Mouse (Mus musculus) lung, postnatal 0 days (tissue): ENCODE results near the gene Itgb1. TPM values are rescaled to one million over a fixed set of nuclear protein-coding genes. Genes with fewer than 3 reads are reported as not detected.

Experiments
- ATAC-seq: fragments of 200-750 bp; cut with Nextera tagmentation; 2 replicates; pipeline ENCODE4 v1.8.0; 2017; ENCODE audit warnings: moderate library complexity
- DNase-seq: peaks from one replicate; pipeline ENCODE4 v3.0.0-alpha.2; 2016; ENCODE audit warnings: low spot score
- H3K27ac ChIP-seq: fragments of 300-500 bp; sonication (generic); 2 replicates; pipeline ENCODE4 v1.5.1; 2014; ENCODE audit warnings: antibody characterized with exemption, mild to moderate bottlenecking, low read length, mixed read lengths
- H3K27me3 ChIP-seq: fragments of 300-500 bp; sonication (generic); replicated peaks from 2 replicates; pipeline ENCODE4 v1.6.1; 2014; ENCODE audit warnings: low read length, mixed read lengths; ENCODE audit not compliant: insufficient read depth
- H3K36me3 ChIP-seq: fragments of 300-500 bp; sonication (generic); 2 replicates; pipeline ENCODE4 v1.6.1; 2014; ENCODE audit warnings: low read length, mixed read lengths; ENCODE audit not compliant: insufficient read depth
- H3K4me1 ChIP-seq: fragments of 300-500 bp; sonication (generic); 2 replicates; pipeline ENCODE4 v1.6.1; 2014; ENCODE audit warnings: antibody characterized with exemption, low read depth, low read length, mixed read lengths; ENCODE audit not compliant: insufficient read depth
- H3K4me2 ChIP-seq: fragments of 300-500 bp; sonication (generic); replicated peaks from 2 replicates; pipeline ENCODE4 v1.6.1; 2014; ENCODE audit warnings: low read depth, mild to moderate bottlenecking, low read length, moderate library complexity, mixed read lengths
- H3K4me3 ChIP-seq: fragments of 300-500 bp; sonication (generic); 2 replicates; pipeline ENCODE4 v1.5.1; 2014; ENCODE audit warnings: low read depth, low read length
- H3K9ac ChIP-seq: fragments of 300-500 bp; sonication (generic); replicated peaks from 2 replicates; pipeline ENCODE4 v1.6.1; 2014; ENCODE audit warnings: low read depth, mild to moderate bottlenecking
- H3K9me3 ChIP-seq: fragments of 300-500 bp; sonication (generic); 2 replicates; pipeline ENCODE4 v1.6.1; 2016; ENCODE audit warnings: low read length, mixed read lengths
- CTCF ChIP-seq: IDR thresholded peaks from 2 replicates; pipeline ENCODE4 v1.5.1; 2016; ENCODE audit warnings: antibody characterized with exemption, mild to moderate bottlenecking
- EP300 ChIP-seq: IDR thresholded peaks from 2 replicates; pipeline ENCODE4 v1.6.1; 2016; ENCODE audit warnings: antibody characterized with exemption, mild to moderate bottlenecking, control low read depth
- whole genome bisulfite sequencing: fragments of 180-500 bp; shearing (Covaris S2); extraction: QIAGEN DNeasy Blood & Tissue Kit; methylation state at CpG from one replicate; pipeline ENCODE4 v1.1.7; 2014; 5-methylcytosine and 5-hydroxymethylcytosine counted together
- polyA plus RNA-seq: library from polyadenylated mRNA; unstranded; fragments of >200 nt; fragmentation: Nextera tagmentation; extraction: Ambion mirVana; gene quantifications from 2 replicates; pipeline ENCODE4 v1.2.1, GENCODE M21; 2015

The Itgb1 gene
- polyA plus RNA-seq, result 344 and 369 TPM in 2 replicates

- Histone ChIP-seq H3K9ac (peak within 1 kb of the TSS; percentile 99), H3K4me1 (peaks cover 12% of the 10 kb centered on the region; the same call in 1 of the 2 replicates), H3K4me3 (peak within 1 kb of the TSS; percentile 96), H3K9me3 (no peaks in the 10 kb centered on the region), H3K27ac (peak within 1 kb of the TSS; percentile 100), H3K4me2 (peak within 1 kb of the TSS; percentile 69), H3K36me3 (no peaks in the 10 kb centered on the region), H3K27me3 (no peaks in the 10 kb centered on the region)
- TF ChIP-seq EP300, result peak; percentile 42; the same call in 1 of the 2 replicates
- peak; percentile 65 for TF ChIP-seq CTCF
- DNase-seq, result peak; percentile 99
- peak; percentile 94 for ATAC-seq
- WGBS, result 4% methylated on average over 84 of the region's 113 CpGs
Measured at GRCm38 (mm10) chr8:128685507-128686428, at the start of gene Itgb1. TSS of gene Itgb1 (plus strand) at chr8:128685654.

GRCm38 (mm10) chr8:128643104-128643503 lies 42.4 kb upstream of the Itgb1 start:
- no peaks in the 10 kb centered on the region for H3K36me3 ChIP-seq
- no peak overlapping the region for H3K4me2 ChIP-seq
- H3K4me3 ChIP-seq, result no peak overlapping the region
- no peak overlapping the region for H3K9ac ChIP-seq
- H3K9me3 ChIP-seq, result no peaks in the 10 kb centered on the region
- TF ChIP-seq EP300 (no peak), CTCF (no peak)
- DNase-seq (no peak), ATAC-seq (no peak)
- no peaks in the 10 kb centered on the region for H3K4me1 ChIP-seq
- WGBS, result 45% methylated on average over 1 of the region's 1 CpGs
- no peak overlapping the region for H3K27ac ChIP-seq
- no peaks in the 10 kb centered on the region for H3K27me3 ChIP-seq

GRCm38 (mm10) chr8:128645452-128645851 lies 40.0 kb upstream of the Itgb1 start:
- no peak overlapping the region for H3K9ac ChIP-seq
- H3K4me1 ChIP-seq, result no peaks in the 10 kb centered on the region
- no peaks in the 10 kb centered on the region for H3K36me3 ChIP-seq
- TF ChIP-seq EP300 (no peak), CTCF (no peak)
- H3K27ac ChIP-seq, result no peak overlapping the region
- H3K27me3 ChIP-seq, result no peaks in the 10 kb centered on the region
- DNase-seq (no peak), ATAC-seq (no peak)
- no peak overlapping the region for H3K4me2 ChIP-seq
- no peak overlapping the region for H3K4me3 ChIP-seq
- no peaks in the 10 kb centered on the region for H3K9me3 ChIP-seq

- 59% methylated on average over 5 of the region's 5 CpGs for WGBS
- Histone ChIP-seq H3K36me3 (no peaks in the 10 kb centered on the region), H3K4me3 (no peak overlapping the region), H3K27me3 (no peaks in the 10 kb centered on the region), H3K9me3 (no peaks in the 10 kb centered on the region), H3K4me1 (no peaks in the 10 kb centered on the region), H3K9ac (no peak overlapping the region), H3K4me2 (no peak overlapping the region), H3K27ac (no peak overlapping the region)
- ATAC-seq (no peak), DNase-seq (no peak)
- TF ChIP-seq CTCF (no peak), EP300 (no peak)
Measured at GRCm38 (mm10) chr8:128646456-128646855, 39.0 kb upstream of the Itgb1 start.

- no peaks in the 10 kb centered on the region for H3K27me3 ChIP-seq
- no peaks in the 10 kb centered on the region for H3K36me3 ChIP-seq
- no peak overlapping the region for H3K27ac ChIP-seq
- no peak overlapping the region for H3K4me3 ChIP-seq
- ATAC-seq (no peak), DNase-seq (peak; percentile 19)
- no peak overlapping the region for H3K9ac ChIP-seq
- no peaks in the 10 kb centered on the region for H3K9me3 ChIP-seq
- TF ChIP-seq EP300 (no peak), CTCF (no peak)
- H3K4me2 ChIP-seq, result no peak overlapping the region
- H3K4me1 ChIP-seq, result no peaks in the 10 kb centered on the region
Measured at GRCm38 (mm10) chr8:128648071-128648470, 37.4 kb upstream of the Itgb1 start.

- Histone ChIP-seq H3K27ac (no peak overlapping the region), H3K4me1 (0 out of 2 replicates have a peak, but pooled peaks cover 5% of the 10 kb centered on the region), H3K27me3 (no peaks in the 10 kb centered on the region), H3K36me3 (no peaks in the 10 kb centered on the region), H3K4me2 (no peak overlapping the region), H3K4me3 (no peak overlapping the region), H3K9me3 (no peaks in the 10 kb centered on the region), H3K9ac (no peak overlapping the region)
- no peak for TF ChIP-seq CTCF
- TF ChIP-seq EP300, result no peak
- WGBS, result 76% methylated on average over 2 of the region's 2 CpGs
- DNase-seq (peak; percentile 18), ATAC-seq (no peak)
Measured at GRCm38 (mm10) chr8:128650331-128650855, 35.1 kb upstream of the Itgb1 start.
